Mouse (Mus musculus): Measurements from ENCODE around the gene Tomm40.

- TF ChIP-seq CTCF (IDR thresholded peaks at IDR 0.05; ENCODE audit: borderline replicate concordance, extremely low read depth, insufficient read depth, insufficient read length) (no peak), POLR2A (IDR thresholded peaks at IDR 0.05; ENCODE audit: borderline replicate concordance, extremely low read depth, insufficient read depth, insufficient read length, poor library complexity, severe bottlenecking) (no peak)
These were observed 29.6 kb upstream of the Tomm40 start for GRCm38 (mm10) chr7:19744590-19745385.

All from brain, embryonic 14.5 days (tissue).